Mouse (Mus musculus) stomach, embryonic 16.5 days (tissue): Measurements from ENCODE around the gene Hist1h2ap. TPM values are rescaled to one million over a fixed set of nuclear protein-coding genes. Genes with fewer than 3 reads are reported as not detected.
"Not testable (repeated sequence)": the region's sequence is repeated elsewhere in the genome, so short reads cannot be mapped to it uniquely, and the experiment has no call there.

Experiments used
- ATAC-seq: fragments of 200-750 bp; cut with Nextera tagmentation; 2 replicates; pipeline ENCODE4 v1.8.0; 2017; ENCODE audit warnings: moderate number of reproducible peaks, moderate TSS enrichment; ENCODE audit not compliant: insufficient read depth, low FRiP score
- H3K27ac ChIP-seq: fragments of 300-500 bp; sonication (generic); 2 replicates; pipeline ENCODE4 v1.5.1; 2014; ENCODE audit warnings: low read length
- H3K27me3 ChIP-seq: fragments of 300-500 bp; sonication (generic); 2 replicates; pipeline ENCODE4 v1.6.1; 2014; ENCODE audit warnings: low read length, control low read depth, mixed read lengths; ENCODE audit not compliant: control insufficient read depth, insufficient read depth
- H3K36me3 ChIP-seq: fragments of 300-500 bp; sonication (generic); 2 replicates; pipeline ENCODE4 v1.6.1; 2014; ENCODE audit warnings: low read length; ENCODE audit not compliant: control insufficient read depth, insufficient read depth
- H3K4me1 ChIP-seq: fragments of 300-500 bp; sonication (generic); 2 replicates; pipeline ENCODE4 v1.6.1; 2014; ENCODE audit warnings: low read length, control low read depth, mixed read lengths; ENCODE audit not compliant: control insufficient read depth, insufficient read depth
- H3K4me2 ChIP-seq: fragments of 300-500 bp; sonication (generic); 2 replicates; pipeline ENCODE4 v1.6.1; 2014; ENCODE audit warnings: low read depth, low read length, mixed read lengths
- H3K4me3 ChIP-seq: fragments of 300-500 bp; sonication (generic); replicated peaks from 2 replicates; pipeline ENCODE4 v1.5.1; 2014; ENCODE audit warnings: mild to moderate bottlenecking, low read length
- H3K9ac ChIP-seq: fragments of 300-500 bp; sonication (generic); 2 replicates; pipeline ENCODE4 v1.6.1; 2014; ENCODE audit warnings: low read length
- H3K9me3 ChIP-seq: fragments of 300-500 bp; sonication (generic); replicated peaks from 2 replicates; pipeline ENCODE4 v1.6.1; 2016; ENCODE audit warnings: low read length, control low read depth; ENCODE audit not compliant: control insufficient read depth
- WGBS: fragments of 180-500 bp; shearing (Covaris S2); extraction: QIAGEN DNeasy Blood & Tissue Kit; methylation state at CpG from one replicate; pipeline ENCODE4 v1.1.7; 2014; 5-methylcytosine and 5-hydroxymethylcytosine counted together
- polyA plus RNA-seq: library from polyadenylated mRNA; unstranded; fragments of >200 nt; fragmentation: Nextera tagmentation; extraction: Ambion mirVana; gene quantifications from 2 replicates; pipeline ENCODE4 v1.2.1, GENCODE M21; 2015

Gene Hist1h2ap
- polyA plus RNA-seq, 1 experiment from 2014 or later, result 2,657 TPM

DNA sequence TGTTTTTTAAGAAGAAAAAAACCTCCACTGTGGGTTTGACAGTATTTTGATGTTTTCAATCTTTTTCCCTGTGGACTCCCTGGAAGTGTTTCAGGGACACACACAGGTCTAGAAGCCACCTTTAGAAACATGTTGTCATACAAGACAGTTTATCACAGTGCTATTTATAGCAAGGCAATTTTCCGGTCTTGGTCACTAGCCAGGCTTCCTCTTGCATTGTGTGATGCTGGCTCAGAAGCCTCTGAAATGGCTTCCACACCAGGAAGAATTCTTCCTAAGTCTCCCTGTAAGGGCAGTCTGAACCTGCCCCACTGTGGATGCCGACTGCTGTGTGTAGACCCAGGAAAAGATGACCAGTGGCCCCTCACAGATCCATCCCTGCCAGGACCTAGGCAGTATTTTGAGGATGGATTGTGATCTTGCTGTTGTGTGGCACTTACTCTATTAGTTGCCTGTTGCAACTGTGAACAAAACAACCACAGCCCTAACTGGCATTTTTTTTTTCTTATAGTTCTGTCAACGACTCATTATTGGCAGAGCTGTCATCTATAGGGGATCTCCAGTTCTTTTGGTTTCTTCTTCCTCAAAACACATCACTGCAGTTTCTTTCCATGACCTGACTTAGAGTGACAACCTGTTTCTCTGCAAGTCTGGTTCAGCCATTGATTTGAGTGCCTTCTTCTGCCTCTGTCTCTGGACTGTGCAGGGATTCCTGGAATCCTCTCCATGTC is 19.1 kb upstream of the Hist1h2ap start:
- Histone ChIP-seq H3K4me3 (no peak overlapping the region), H3K4me2 (no peak overlapping the region), H3K9ac (no peak overlapping the region), H3K27me3 (no peaks in the 10 kb centered on the region), H3K27ac (no peak overlapping the region), H3K9me3 (no peaks in the 10 kb centered on the region), H3K4me1 (no peaks in the 10 kb centered on the region), H3K36me3 (no peaks in the 10 kb centered on the region)
- 54% methylated on average over 3 of the region's 3 CpGs for WGBS
- ATAC-seq, result no peak

- not testable (repeated sequence) for H3K27ac ChIP-seq, H3K27me3 ChIP-seq, H3K4me2 ChIP-seq, H3K9ac ChIP-seq, H3K36me3 ChIP-seq, H3K4me3 ChIP-seq, H3K9me3 ChIP-seq, H3K4me1 ChIP-seq, ATAC-seq
- WGBS, result 56% methylated on average over 1 of the region's 1 CpGs
Observed at GRCm38 (mm10) chr13:21850696-21851095, 17.4 kb upstream of the Hist1h2ap start.

DNA sequence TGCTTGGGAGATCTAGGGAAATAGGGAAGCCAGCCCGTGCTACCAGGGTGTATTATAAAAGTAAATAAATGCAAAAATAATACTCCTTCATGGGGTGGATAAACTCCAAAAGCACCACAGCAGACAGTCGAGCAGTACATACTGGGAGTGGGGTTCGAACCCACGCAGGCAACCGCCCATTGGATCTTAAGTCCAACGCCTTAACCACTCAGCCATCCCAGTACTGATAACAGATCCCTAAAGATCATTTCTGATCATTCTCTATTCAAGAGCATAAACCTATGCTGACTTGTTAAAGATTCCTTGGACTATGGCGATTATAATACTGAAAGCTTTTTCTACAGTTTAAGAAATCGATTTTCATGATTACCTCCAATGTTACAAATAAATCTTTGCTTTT is 14.6 kb upstream of the Hist1h2ap start:
- Histone ChIP-seq H3K9me3 (no peaks in the 10 kb centered on the region), H3K9ac (no peak overlapping the region), H3K4me1 (no peaks in the 10 kb centered on the region), H3K4me2 (no peak overlapping the region), H3K27me3 (no peaks in the 10 kb centered on the region), H3K4me3 (no peak overlapping the region), H3K27ac (no peak overlapping the region), H3K36me3 (no peaks in the 10 kb centered on the region)
- WGBS, result 31% methylated on average over 8 of the region's 8 CpGs
- ATAC-seq, result no peak

DNA sequence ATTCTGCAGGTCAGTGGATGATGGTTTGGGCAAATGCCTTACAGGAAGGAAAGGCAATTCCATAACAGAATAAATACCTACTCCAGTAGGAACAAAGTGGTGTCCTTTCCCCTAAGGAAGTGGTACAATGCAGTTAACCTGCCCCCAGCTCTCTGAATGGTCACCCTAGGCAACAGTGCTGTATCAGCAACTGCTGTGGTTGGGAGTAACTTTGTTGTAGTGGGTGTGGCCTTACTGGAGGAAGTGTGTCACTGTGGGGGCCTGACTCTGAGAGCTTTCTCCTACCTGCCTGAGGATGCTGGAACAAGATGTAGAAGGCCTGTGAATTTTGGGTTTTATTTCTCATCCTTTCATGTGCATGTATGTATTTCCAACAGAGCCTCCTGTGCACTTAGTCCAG is 13.0 kb upstream of the Hist1h2ap start:
- not testable (repeated sequence) for H3K36me3 ChIP-seq, ATAC-seq, H3K27me3 ChIP-seq, H3K4me1 ChIP-seq, H3K4me2 ChIP-seq, H3K4me3 ChIP-seq, H3K27ac ChIP-seq, H3K9me3 ChIP-seq, H3K9ac ChIP-seq

DNA sequence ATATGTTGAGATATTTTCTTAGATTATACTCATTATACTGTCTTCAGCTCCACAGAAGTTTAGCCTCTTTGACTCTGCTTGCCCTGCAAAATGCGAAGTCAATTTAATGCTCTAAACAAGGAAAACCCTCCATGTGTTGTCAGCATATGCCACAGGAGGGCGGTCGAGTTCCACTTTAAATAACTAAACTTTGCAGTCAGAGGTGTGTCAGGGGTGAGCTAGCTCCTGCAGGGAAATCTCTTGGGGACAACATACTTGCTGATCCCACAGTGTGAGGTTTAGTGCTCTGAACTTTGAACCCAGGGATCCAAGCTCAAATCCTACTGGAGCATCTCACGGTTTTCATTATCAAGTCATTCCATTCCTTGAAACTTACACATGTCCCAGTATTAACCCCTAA is 7.2 kb upstream of the Hist1h2ap start:
- not testable (repeated sequence) for H3K9me3 ChIP-seq
- peak; percentile 80; the same call in 1 of the 2 replicates for ATAC-seq
- no CpG with 5 or more reads among the region's 4 CpGs for WGBS

DNA sequence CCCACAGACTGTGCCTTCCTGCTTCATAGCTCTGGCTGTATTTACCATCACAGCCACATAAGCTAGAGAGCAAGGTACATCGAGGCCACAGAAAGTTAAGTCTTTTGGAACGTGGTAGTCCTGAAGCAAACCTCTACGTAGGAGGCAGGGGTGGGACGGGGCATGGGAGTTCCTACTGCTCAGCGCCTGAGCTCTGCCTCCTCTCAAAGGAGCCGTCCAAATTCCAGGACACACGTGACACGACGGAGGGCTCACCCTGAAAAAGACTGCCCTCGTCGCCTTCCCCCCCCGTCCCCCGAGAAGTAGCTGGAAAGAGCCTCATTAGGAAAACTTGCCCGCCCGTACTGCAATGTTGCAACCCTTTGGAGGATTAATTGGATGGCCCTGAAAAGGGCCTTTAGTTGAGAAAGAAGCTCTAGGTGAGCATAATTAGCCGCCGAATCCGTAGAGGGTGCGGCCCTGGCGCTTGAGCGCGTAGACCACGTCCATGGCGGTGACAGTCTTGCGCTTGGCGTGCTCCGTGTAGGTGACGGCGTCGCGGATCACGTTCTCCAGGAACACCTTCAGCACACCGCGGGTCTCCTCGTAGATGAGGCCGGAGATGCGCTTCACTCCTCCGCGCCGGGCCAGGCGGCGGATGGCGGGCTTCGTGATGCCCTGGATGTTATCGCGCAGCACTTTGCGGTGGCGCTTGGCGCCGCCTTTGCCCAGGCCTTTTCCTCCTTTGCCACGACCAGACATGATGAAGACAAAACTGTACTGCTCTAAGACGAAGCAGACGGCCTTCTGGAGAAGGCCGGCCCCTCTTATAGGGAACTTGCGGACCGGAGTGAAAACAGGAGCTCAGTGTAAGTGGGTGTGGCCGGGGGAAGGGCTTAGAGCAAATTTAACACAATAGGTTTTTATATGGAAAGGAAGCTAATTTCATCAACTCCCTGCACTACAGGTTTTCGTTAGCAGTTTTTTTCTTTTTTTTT is 1.6 kb downstream of the Hist1h2ap start, which contains the start of gene Hist1h4n:
Gene Hist1h4n, minus strand, starts transcription at position 779 of the 977 bp plus-strand sequence.
- 0% methylated on average over 23 of the region's 58 CpGs for WGBS
- not testable (repeated sequence) for H3K9ac ChIP-seq, H3K4me1 ChIP-seq, H3K27me3 ChIP-seq, H3K9me3 ChIP-seq, H3K27ac ChIP-seq, H3K36me3 ChIP-seq
- Histone ChIP-seq H3K4me3 (peak within 1 kb of the TSS; percentile 13; the same call in 1 of the 2 replicates), H3K4me2 (peak within 1 kb of the TSS; percentile 32; the same call in 1 of the 2 replicates)
- ATAC-seq, result peak; percentile 86

More for the DNA sequence above, 7.2 kb upstream of the Hist1h2ap start:
- not testable (repeated sequence) for H3K9ac ChIP-seq, H3K36me3 ChIP-seq, H3K4me3 ChIP-seq, H3K4me1 ChIP-seq, H3K4me2 ChIP-seq, H3K27ac ChIP-seq, H3K27me3 ChIP-seq

DNA sequence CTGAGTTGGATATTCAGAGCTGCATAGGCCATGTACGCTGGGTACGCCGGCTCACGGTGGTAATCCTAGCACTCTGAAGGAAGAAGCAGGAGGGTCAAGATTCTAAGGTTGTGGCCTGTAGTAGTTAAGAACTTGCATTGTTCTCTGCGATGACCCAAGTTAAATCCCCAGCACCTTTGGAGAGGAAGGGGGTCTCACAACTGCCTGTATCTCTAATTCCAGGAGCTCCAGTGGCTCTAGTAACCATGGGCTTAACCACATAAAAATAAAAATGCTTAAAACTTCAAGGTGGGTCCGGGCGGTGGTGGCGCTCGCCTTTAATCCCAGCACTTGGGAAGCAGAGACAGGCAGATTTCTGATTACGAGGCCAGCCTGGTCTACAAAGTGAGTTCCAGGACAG is 3.0 kb downstream of the Hist1h2ap start:
- no peak overlapping the region for H3K9ac ChIP-seq
- H3K4me2 ChIP-seq, result no peak overlapping the region
- H3K27ac ChIP-seq, result no peak overlapping the region
- H3K36me3 ChIP-seq, result no peaks in the 10 kb centered on the region
- ATAC-seq, result no peak
- H3K9me3 ChIP-seq, result no peaks in the 10 kb centered on the region
- 84% methylated on average over 10 of the region's 10 CpGs for WGBS
- no peaks in the 10 kb centered on the region for H3K4me1 ChIP-seq
- H3K27me3 ChIP-seq, result no peaks in the 10 kb centered on the region
- H3K4me3 ChIP-seq, result no peak overlapping the region

GRCm38 (mm10) chr13:21828511-21828910 is 4.8 kb downstream of the Hist1h2ap start:
- Histone ChIP-seq H3K36me3 (no peaks in the 10 kb centered on the region), H3K4me1 (no peaks in the 10 kb centered on the region), H3K4me3 (no peak overlapping the region), H3K4me2 (no peak overlapping the region), H3K9ac (no peak overlapping the region), H3K9me3 (no peaks in the 10 kb centered on the region), H3K27me3 (no peaks in the 10 kb centered on the region), H3K27ac (no peak overlapping the region)
- ATAC-seq, result no peak
- WGBS, result 69% methylated on average over 3 of the region's 3 CpGs
